Mouse (Mus musculus) telencephalon, adult 2 months (tissue): Measurements from ENCODE around the gene Sh3gl1.
"Not testable (repeated sequence)": the region's sequence is repeated elsewhere in the genome, so short reads cannot be mapped to it uniquely, and the experiment has no call there.

Experiments
- DNase-seq: peaks from one replicate; pipeline ENCODE4 v3.0.0-alpha.2; 2011; ENCODE audit warnings: low read depth, low spot score

The Sh3gl1 gene

DNA sequence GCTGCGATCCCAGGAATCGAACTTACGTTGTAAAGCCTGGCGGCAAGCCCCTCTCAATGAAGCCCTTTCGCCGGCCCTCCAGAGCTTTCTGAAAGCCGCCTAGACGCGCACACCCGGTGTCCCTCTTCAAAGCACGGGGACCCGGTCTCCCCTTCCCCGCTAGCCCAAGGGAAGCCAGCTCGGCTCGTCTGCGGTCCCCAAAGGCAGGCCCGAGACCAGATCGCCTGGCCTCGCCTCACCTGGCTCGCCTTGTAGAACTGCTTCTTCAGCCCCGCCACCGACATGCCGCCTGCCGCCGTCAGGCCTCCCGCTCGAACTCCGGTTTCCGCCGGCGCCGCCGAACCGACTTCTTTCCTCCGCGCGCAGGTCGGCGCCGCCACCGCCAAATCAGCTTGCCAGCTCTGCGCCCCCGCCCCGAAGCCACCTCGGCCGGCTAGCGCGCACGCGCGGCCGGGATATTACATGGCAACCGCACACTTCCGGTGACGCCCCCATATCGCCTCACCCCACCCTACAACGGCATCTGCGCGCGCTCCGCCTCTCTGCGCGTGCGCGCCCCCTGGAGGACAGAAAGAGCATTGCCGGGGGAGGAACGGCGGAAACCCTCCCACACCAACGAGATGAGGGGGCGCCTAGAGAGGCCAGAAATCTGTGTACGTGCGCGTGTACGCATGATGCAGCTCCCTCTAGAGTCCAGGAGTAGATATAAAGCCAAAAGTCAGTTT lies at the start of gene Sh3gl1:
Gene Sh3gl1, minus strand, starts transcription at position 460 of the 725 bp plus-strand sequence.
- peak; percentile 96 for DNase-seq

GRCm38 (mm10) chr17:56080781-56081585 lies 44.5 kb upstream of the Sh3gl1 start:
- peak; percentile 63 for DNase-seq

- DNase-seq: no peak
Measured at GRCm38 (mm10) chr17:56079921-56080320, 43.5 kb upstream of the Sh3gl1 start.

DNA sequence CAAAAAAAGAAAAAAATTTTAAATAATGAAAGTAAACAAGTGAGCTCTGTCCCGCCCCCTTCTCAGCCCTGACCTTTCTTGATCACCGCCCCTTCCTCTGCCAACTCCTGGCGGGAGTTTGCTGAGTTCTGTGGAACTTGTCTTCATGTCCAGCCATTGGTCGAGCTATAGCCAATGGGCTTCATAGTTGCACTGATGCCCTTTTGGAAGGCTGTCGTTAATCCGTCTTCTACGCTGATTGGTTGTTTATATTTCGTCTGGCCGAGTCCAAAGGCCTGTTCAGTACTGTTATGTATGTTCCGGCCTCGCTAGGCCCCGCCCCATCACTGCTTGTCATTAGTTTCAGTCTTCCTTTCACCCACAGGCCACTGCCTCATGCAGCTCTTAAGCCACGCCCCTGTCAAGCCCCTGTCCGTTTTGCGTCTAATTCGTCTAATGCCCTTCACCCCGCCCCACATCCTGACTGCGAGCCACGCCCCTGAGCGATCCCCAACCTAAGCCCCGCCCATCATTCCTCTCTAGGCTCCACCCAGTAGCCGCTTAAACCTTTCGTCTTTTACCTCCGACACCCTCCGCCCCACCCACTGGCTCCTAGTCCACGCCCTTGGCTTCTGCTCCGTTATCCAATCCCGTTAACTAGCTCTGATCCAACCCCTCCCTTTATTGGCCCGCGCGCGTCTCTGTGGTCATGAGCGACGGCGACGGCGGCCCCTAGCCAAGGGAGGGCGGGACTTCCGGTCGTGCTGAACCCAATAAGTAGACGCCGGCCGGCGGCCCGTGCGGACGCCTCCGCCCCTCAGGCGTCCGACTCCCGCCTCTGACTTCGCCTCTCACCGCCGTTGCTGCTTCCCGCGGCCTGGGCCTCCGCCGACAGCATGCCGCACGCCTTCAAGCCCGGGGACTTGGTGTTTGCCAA lies 42.7 kb upstream of the Sh3gl1 start, which contains the start of gene Hdgfl2:
Gene Hdgfl2, plus strand, starts transcription at position 755 of the 916 bp plus-strand sequence.
- DNase-seq: peak; percentile 100

- not testable (repeated sequence) for DNase-seq
Measured at GRCm38 (mm10) chr17:56078361-56078760, 41.9 kb upstream of the Sh3gl1 start.

GRCm38 (mm10) chr17:56077523-56077922 lies 41.1 kb upstream of the Sh3gl1 start:
- DNase-seq: no peak

DNA sequence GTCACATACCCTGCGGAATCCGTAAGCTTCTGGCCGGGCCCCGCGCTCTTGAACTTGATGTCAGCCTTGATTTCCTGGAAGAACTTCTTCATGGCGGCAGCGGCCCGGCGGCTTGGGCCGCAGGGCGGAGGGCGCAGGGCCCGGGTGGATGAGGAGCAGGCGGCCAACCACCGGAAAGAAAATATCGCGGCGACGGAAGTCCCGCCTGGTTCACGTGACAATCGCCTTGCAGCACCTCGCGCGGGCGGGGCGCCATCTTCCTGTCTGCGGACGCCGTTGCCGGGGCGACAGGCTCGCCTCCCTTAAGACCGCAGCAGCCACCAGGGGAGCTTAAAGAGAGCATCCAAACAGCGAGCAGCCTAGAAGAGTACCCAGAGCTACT lies 38.4 kb upstream of the Sh3gl1 start, which contains the start of gene Ubxn6:
Gene Ubxn6, minus strand, starts transcription at position 202 of the 382 bp plus-strand sequence.
- peak; percentile 96 for DNase-seq

- peak; percentile 42 for DNase-seq
Measured at GRCm38 (mm10) chr17:56074097-56074826, 37.8 kb upstream of the Sh3gl1 start.

DNA sequence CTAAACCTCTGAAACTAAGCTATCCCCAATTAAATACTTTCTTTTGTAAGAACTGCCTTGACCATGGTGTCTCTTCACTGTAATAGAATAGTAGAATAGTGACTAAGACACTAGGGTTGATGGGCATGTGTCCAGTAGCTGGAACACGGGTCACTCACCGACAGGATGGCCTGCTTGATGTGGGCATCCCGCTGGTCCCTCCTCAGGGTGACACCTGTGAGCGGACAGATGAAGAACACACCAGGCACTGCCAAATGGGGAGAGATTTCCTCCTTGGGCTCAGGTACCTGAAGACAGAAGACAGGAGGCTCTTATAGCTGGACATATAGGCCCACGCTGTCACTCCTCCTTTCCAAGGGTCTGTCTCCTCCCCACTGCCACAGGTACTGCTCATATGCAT lies 35.8 kb upstream of the Sh3gl1 start:
- DNase-seq: no peak

DNA sequence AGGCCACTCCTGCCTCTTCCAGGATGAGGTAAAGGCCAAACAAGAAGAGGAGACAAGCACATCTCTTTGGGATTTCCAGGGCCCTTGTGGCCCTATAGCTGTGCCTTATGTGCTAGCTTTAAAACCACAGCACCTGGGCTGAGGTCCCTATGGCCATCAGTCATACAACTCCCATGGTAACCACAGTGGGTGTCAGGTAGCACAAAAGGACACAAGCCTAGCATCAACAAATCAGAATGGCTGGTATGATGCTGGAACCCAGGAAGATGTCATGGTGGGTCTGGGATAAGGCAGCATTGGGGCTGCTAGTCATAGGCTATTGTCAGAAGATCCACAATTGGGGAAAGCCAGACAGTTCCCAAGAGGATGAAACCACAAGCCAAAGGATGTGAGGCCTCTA lies 34.7 kb upstream of the Sh3gl1 start:
- no peak for DNase-seq

DNA sequence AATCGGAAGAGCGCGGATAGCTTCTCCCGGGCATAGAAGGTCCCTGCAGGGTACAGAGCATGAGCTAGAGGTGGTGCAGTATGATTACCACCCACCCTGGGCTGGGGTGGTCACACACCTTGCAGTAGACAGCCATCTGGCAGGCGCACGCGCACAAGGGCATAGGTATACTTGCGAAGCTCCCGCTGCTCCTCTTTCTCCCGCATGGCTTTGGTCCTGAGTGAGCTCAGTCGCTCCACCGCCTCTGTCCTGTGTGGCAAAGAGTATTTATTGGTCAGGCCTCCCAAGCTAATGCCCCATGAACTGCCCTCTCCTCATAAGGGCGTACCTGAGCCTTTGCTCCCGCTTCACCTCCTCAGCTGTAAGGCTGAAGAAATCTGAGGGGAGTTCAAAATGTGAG lies 32.6 kb upstream of the Sh3gl1 start:
- no peak for DNase-seq

DNA sequence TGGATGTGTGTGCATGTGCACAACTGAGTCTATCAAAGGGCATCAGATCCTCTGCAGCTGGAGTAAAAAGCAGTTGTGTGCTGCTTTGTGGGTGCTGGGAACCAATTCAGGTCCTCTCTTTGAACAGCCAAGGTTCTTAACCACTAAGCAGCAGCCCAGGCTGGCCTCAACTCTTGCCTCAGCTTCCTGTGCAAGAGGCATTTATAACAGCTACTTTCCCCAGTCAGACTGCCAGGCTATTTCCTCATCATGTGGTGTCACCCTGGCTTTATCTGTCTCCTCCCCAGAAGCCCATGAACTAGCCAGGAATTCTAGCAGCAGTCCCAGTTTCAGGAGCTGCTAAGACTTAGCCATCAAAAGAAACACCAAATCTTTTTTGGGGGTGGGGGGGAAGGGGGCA lies 30.0 kb upstream of the Sh3gl1 start:
- no peak for DNase-seq

GRCm38 (mm10) chr17:56065715-56066114 lies 29.3 kb upstream of the Sh3gl1 start:
- not testable (repeated sequence) for DNase-seq

DNA sequence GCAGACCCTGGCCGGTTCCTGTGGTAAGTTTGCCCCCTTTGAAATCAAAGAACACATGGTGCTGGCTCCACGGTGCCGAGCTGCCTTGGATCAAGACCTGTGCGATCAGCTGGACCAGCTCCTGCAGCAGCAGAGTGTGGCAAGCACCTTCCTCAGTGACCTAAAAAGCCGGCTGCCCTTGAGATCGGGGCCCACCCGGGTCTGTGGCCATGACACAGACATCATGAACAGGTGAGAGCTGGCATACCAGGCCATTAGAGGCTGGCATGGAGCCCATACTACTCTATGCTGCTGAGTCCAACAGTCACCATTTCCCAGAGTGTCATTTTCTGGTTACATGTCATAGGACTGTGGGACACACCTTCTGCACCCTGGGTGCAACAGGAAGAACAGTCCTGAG lies 25.6 kb upstream of the Sh3gl1 start:
- DNase-seq: no peak

GRCm38 (mm10) chr17:56057381-56058120 lies 21.1 kb upstream of the Sh3gl1 start:
- DNase-seq: no peak

DNA sequence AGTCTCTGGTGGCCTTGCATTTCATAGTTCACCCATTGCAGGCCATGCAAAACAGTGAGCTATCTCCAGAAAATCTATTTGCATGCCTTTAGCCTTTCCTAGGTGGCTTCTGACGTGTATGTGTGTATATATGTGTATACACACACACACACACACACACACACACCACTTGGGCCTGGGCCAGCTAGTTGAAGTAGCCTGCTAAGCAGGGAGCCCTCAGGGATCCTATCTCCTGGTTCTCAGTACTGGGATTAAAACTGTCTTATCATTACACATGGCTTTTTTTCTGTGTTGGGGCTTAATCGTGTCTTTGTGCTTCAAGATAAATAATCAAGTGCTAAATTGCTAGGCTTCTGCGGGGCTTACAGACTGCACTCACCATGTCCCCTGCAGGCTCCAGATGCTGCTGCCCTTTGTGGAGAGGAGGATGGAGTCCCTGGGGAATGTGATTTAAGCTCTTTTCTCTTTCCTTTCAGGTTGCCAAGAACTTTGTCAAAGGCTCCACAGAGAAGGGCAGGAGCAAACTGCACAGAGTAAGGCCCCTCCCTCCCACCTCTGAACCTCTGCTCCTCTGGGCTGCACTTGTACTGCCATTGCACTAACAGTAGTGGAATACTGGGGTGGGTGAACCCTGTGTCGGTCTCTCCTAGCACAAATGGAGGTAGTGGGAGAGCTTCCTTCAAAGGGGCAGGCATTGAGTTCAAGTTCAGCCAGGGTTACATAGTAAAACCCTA lies 19.7 kb upstream of the Sh3gl1 start:
- DNase-seq: no peak

DNA sequence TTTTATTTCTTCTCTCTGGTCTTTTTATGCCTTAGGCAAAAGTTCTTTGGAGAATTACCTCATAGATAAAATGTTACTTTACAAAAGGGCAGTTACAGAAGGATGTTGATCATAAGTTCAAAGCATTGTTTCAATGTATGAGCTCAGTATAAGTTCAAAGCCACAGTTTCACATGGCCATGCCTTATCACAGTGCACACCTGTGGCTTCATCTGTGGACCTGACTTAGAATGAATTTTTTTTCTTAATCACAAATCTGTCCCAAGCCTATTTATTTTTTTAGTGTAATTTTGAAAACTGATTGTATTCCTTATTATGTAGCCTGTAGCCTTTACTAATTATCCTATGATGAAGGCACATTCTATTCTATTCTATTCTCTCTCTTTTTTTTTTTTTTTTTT lies 18.5 kb upstream of the Sh3gl1 start:
- no peak for DNase-seq

DNA sequence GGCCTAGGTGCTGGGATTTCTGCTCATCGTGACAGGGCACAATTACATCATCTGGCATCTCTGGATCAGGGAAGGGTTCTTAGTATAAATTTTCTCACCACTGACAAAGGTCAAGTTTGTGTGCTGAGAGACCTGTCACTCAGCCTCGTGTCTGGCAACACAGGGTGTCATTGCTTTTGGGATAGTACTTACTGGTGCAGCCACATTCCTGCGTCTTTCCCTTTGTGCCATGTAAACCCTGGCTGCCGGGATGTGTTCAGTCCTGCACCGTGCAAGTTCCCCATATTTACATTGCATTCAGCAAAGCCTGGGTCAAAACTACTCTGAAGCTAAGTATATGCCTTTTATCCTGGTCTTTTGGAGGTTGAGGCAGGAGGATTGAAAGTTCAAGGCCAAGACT lies 14.9 kb upstream of the Sh3gl1 start:
- DNase-seq: no peak

- no peak for DNase-seq
Measured at GRCm38 (mm10) chr17:56040857-56041163, 4.4 kb upstream of the Sh3gl1 start.
